In genomic region chr12:77666411-77666810, GRCm38 (mm10) we compare ENCODE assay signal across 16 mouse cellular contexts.
DNase-seq lines count a peak whose midpoint lies in the region; ATAC-seq and TF ChIP-seq lines count a peak whose summit lies in the region.
"Had no signal": no experiment of that assay in that cellular context is flagged by ENCODE, and none has a peak within 500 bp of the region (broad histone marks: within the 10 kb centered on the region; RNA-seq: fewer than 3 reads in every experiment).

No protein-coding gene starts in this region.

- DNase-seq in hindbrain, postnatal 0 days (ENCODE audit: low spot score), result peak; percentile 38
- peak; percentile 47 to 48 for DNase-seq in right cerebral cortex, postnatal 10 days (ENCODE audit: low spot score in 2 of 2)
- DNase-seq in right cerebral cortex, postnatal 25 days, result no peak
- DNase-seq in ES-E14 (ENCODE audit: low read depth, low spot score), result no peak
- no peak for DNase-seq in neural tube, embryonic 10.5 days (ENCODE audit: extremely low spot score, low spot score)
- no peak for DNase-seq in adrenal gland, postnatal 36 days
- DNase-seq: adrenal gland, adult 2 months; cerebellum, adult 9-10 months; gastrocnemius, postnatal 14 days; lung, adult 18-20 months had no signal

- H3K4me1 ChIP-seq in hindbrain, postnatal 0 days (ENCODE audit: insufficient read depth, low read length), result no peaks in the 10 kb centered on the region
- H3K4me1 ChIP-seq in hindbrain, embryonic 12.5 days, result peaks cover 7% of the 10 kb centered on the region; the same call in 1 of the 2 replicates
- no peaks in the 10 kb centered on the region for H3K4me1 ChIP-seq in ES-E14 (ENCODE audit: control insufficient read depth in 2 of 2, insufficient read depth in 2 of 2, low read length in 2 of 2, poor library complexity in 1 of 2)
- H3K4me1 ChIP-seq: limb, embryonic 15.5 days; neural tube, embryonic 12.5 days had no signal

- H3K9me3 ChIP-seq in hindbrain, postnatal 0 days (ENCODE audit: low read length), result no peaks in the 10 kb centered on the region
- no peaks in the 10 kb centered on the region for H3K9me3 ChIP-seq in hindbrain, embryonic 12.5 days (replicated peaks)
- H3K9me3 ChIP-seq in ES-E14 (ENCODE audit: control insufficient read depth, insufficient read depth, low read depth, low read length), result no peaks in the 10 kb centered on the region
- H3K9me3 ChIP-seq: limb, embryonic 15.5 days; neural tube, embryonic 12.5 days had no signal

- 53% methylated on average over 8 of the region's 8 CpGs for WGBS in hindbrain, postnatal 0 days
- WGBS in hindbrain, embryonic 12.5 days, result 79% methylated on average over 8 of the region's 8 CpGs

- H3K4me3 ChIP-seq in hindbrain, postnatal 0 days (ENCODE audit: low read length), result no peak overlapping the region
- H3K4me3 ChIP-seq in hindbrain, embryonic 12.5 days, result no peak overlapping the region
- H3K4me3 ChIP-seq in ES-E14 (ENCODE audit: insufficient read depth in 1 of 2, low read depth in 1 of 2, low read length in 2 of 2, poor library complexity in 1 of 2, severe bottlenecking in 1 of 2), result no peak overlapping the region
- H3K4me3 ChIP-seq: limb, embryonic 15.5 days; neural tube, embryonic 12.5 days had no signal

- H3K9ac ChIP-seq in hindbrain, postnatal 0 days (replicated peaks; ENCODE audit: low read length), result no peak overlapping the region
- H3K9ac ChIP-seq in hindbrain, embryonic 12.5 days, result no peak overlapping the region
- H3K9ac ChIP-seq in ES-E14 (ENCODE audit: insufficient read depth, low read depth, low read length, poor library complexity, severe bottlenecking), result no peak overlapping the region
- H3K9ac ChIP-seq: limb, embryonic 15.5 days; neural tube, embryonic 12.5 days had no signal

- no peak for ATAC-seq in hindbrain, postnatal 0 days
- no peak for ATAC-seq in hindbrain, embryonic 12.5 days (ENCODE audit: low FRiP score)
- peak; percentile 29 to 30; a peak in 1 of 4 replicates for ATAC-seq in hematopoietic stem cell, adult 5-6 weeks (replicated peaks in 1 of 2; ENCODE audit: insufficient read depth in 1 of 2, low FRiP score in 2 of 2, low TSS enrichment in 1 of 2, low read depth in 1 of 2, poor library complexity in 2 of 2, severe bottlenecking in 2 of 2)
- ATAC-seq: Patski had no signal

- H3K36me3 ChIP-seq in hindbrain, postnatal 0 days (ENCODE audit: insufficient read depth, low read length), result no peaks in the 10 kb centered on the region
- no peaks in the 10 kb centered on the region for H3K36me3 ChIP-seq in hindbrain, embryonic 12.5 days
- H3K36me3 ChIP-seq in ES-E14 (ENCODE audit: control insufficient read depth, insufficient read depth, low read length, poor library complexity, severe bottlenecking), result no peaks in the 10 kb centered on the region
- H3K36me3 ChIP-seq: limb, embryonic 15.5 days; neural tube, embryonic 12.5 days had no signal

- H3K27ac ChIP-seq in hindbrain, postnatal 0 days, result no peak overlapping the region
- H3K27ac ChIP-seq in hindbrain, embryonic 12.5 days, result no peak overlapping the region
- H3K27ac ChIP-seq in ES-E14 (ENCODE audit: insufficient read depth, low read depth, low read length, poor library complexity, severe bottlenecking), result no peak overlapping the region
- H3K27ac ChIP-seq: limb, embryonic 15.5 days; neural tube, embryonic 12.5 days had no signal

- in situ Hi-C loops in ES-E14 (cut with MboI; ENCODE audit: low sequenced_read_pairs in 2 of 2, unreplicated experiment in 2 of 2), result no loop called here

- no peaks in the 10 kb centered on the region for H3K27me3 ChIP-seq in hindbrain, postnatal 0 days (ENCODE audit: insufficient read depth, low read length)
- no peaks in the 10 kb centered on the region for H3K27me3 ChIP-seq in hindbrain, embryonic 12.5 days
- H3K27me3 ChIP-seq: CH12.LX; neural tube, embryonic 12.5 days; Patski had no signal

- no peak overlapping the region for H3K4me2 ChIP-seq in hindbrain, postnatal 0 days (ENCODE audit: low read depth, low read length)
- H3K4me2 ChIP-seq in hindbrain, embryonic 12.5 days (replicated peaks), result no peak overlapping the region
- H3K4me2 ChIP-seq: limb, embryonic 15.5 days; neural tube, embryonic 12.5 days had no signal

- TF ChIP-seq CTCF in hindbrain, postnatal 0 days (IDR thresholded peaks at IDR 0.05; ENCODE audit: low read depth), result no peak

TF ChIP-seq in ES-E14, 5 proteins besides CTCF, POLR2A, EP300 and RAD21:
- TF ChIP-seq ZNF384 (IDR thresholded peaks at IDR 0.05; ENCODE audit: low read depth, low read length) (no peak), CHD2 (IDR thresholded peaks at IDR 0.05; ENCODE audit: low read depth, low read length) (no peak), MAFK (IDR thresholded peaks at IDR 0.05; ENCODE audit: insufficient read depth, low read depth, low read length) (peak; percentile 49; the same call in 1 of the 2 replicates)

Comparison
In these comparisons a context has a peak if more than half of its experiments do, and no peak if none do; other contexts are left out.
1. DNase-seq: peak in hindbrain, postnatal 0 days (single experiment) and right cerebral cortex, postnatal 10 days (2 of 2); none in right cerebral cortex, postnatal 25 days (single experiment), ES-E14 (single experiment), neural tube, embryonic 10.5 days (single experiment) and adrenal gland, postnatal 36 days (0 of 2).
2. ATAC-seq: peak in hematopoietic stem cell, adult 5-6 weeks (2 of 2); none in hindbrain, postnatal 0 days (single experiment) and hindbrain, embryonic 12.5 days (single experiment).